Mouse (Mus musculus): ENCODE results near the gene Ncmap. TPM values are rescaled to one million over a fixed set of nuclear protein-coding genes. Genes with fewer than 3 reads are reported as not detected.
"Not testable (repeated sequence)": the region's sequence is repeated elsewhere in the genome, so short reads cannot be mapped to it uniquely, and the experiment has no call there.

Gene Ncmap
- polyA plus RNA-seq, 1 experiment from 2014 or later = 0.71 TPM

- no peak overlapping the region for H3K9ac ChIP-seq (replicated peaks; ENCODE audit: low read depth, low read length)
- H3K27ac ChIP-seq (ENCODE audit: low read length) = no peak overlapping the region
- no peaks in the 10 kb centered on the region for H3K36me3 ChIP-seq (ENCODE audit: control insufficient read depth, insufficient read depth)
- ATAC-seq = no peak
- no peaks in the 10 kb centered on the region for H3K4me1 ChIP-seq (replicated peaks; ENCODE audit: control insufficient read depth, insufficient read depth, low read length)
- H3K4me3 ChIP-seq (replicated peaks; ENCODE audit: low read length) = no peak overlapping the region
- no peaks in the 10 kb centered on the region for H3K27me3 ChIP-seq (replicated peaks; ENCODE audit: control insufficient read depth, insufficient read depth, low read length)
- H3K4me2 ChIP-seq (ENCODE audit: low read length) = no peak overlapping the region
- WGBS = 87% methylated on average over 12 of the region's 12 CpGs
- H3K9me3 ChIP-seq (ENCODE audit: control insufficient read depth, low read length) = no peaks in the 10 kb centered on the region
Observed at GRCm38 (mm10) chr4:135361722-135362121, 36.3 kb downstream of the Ncmap start.

- WGBS = 1% methylated on average over 6 of the region's 6 CpGs
Observed at GRCm38 (mm10) chr4:135358736-135359135, 39.3 kb downstream of the Ncmap start.

GRCm38 (mm10) chr4:135357221-135357920 is 40.7 kb downstream of the Ncmap start:
- ATAC-seq = no peak

More at GRCm38 (mm10) chr4:135358736-135359135, 39.3 kb downstream of the Ncmap start:
- ATAC-seq = no peak
- no peak overlapping the region for H3K4me3 ChIP-seq (replicated peaks; ENCODE audit: low read length)
- no peaks in the 10 kb centered on the region for H3K9me3 ChIP-seq (ENCODE audit: control insufficient read depth, low read length)
- H3K27ac ChIP-seq (ENCODE audit: low read length) = no peak overlapping the region
- no peaks in the 10 kb centered on the region for H3K27me3 ChIP-seq (replicated peaks; ENCODE audit: control insufficient read depth, insufficient read depth, low read length)
- no peak overlapping the region for H3K4me2 ChIP-seq (ENCODE audit: low read length)
- no peak overlapping the region for H3K9ac ChIP-seq (replicated peaks; ENCODE audit: low read depth, low read length)
- H3K36me3 ChIP-seq (ENCODE audit: control insufficient read depth, insufficient read depth) = no peaks in the 10 kb centered on the region
- peaks cover 8% of the 10 kb centered on the region for H3K4me1 ChIP-seq (replicated peaks; ENCODE audit: control insufficient read depth, insufficient read depth, low read length)

GRCm38 (mm10) chr4:135355886-135356550 is 42.0 kb downstream of the Ncmap start:
- no peaks in the 10 kb centered on the region for H3K36me3 ChIP-seq (ENCODE audit: control insufficient read depth, insufficient read depth)
- H3K4me2 ChIP-seq (ENCODE audit: low read length) = no peak overlapping the region
- H3K9me3 ChIP-seq (ENCODE audit: control insufficient read depth, low read length) = no peaks in the 10 kb centered on the region
- no peak overlapping the region for H3K27ac ChIP-seq (ENCODE audit: low read length)
- no peaks in the 10 kb centered on the region for H3K27me3 ChIP-seq (replicated peaks; ENCODE audit: control insufficient read depth, insufficient read depth, low read length)
- ATAC-seq = no peak
- no peak overlapping the region for H3K9ac ChIP-seq (replicated peaks; ENCODE audit: low read depth, low read length)
- H3K4me1 ChIP-seq (replicated peaks; ENCODE audit: control insufficient read depth, insufficient read depth, low read length) = peaks cover 17% of the 10 kb centered on the region
- 82% methylated on average over 9 of the region's 9 CpGs for WGBS
- H3K4me3 ChIP-seq (replicated peaks; ENCODE audit: low read length) = no peak overlapping the region

More at GRCm38 (mm10) chr4:135357221-135357920, 40.7 kb downstream of the Ncmap start:
- Histone ChIP-seq H3K9me3 (ENCODE audit: control insufficient read depth, low read length) (no peaks in the 10 kb centered on the region), H3K4me2 (ENCODE audit: low read length) (no peak overlapping the region), H3K27ac (ENCODE audit: low read length) (no peak overlapping the region), H3K36me3 (ENCODE audit: control insufficient read depth, insufficient read depth) (no peaks in the 10 kb centered on the region), H3K9ac (replicated peaks; ENCODE audit: low read depth, low read length) (no peak overlapping the region), H3K4me3 (replicated peaks; ENCODE audit: low read length) (no peak overlapping the region), H3K4me1 (replicated peaks; ENCODE audit: control insufficient read depth, insufficient read depth, low read length) (peaks cover 8% of the 10 kb centered on the region), H3K27me3 (replicated peaks; ENCODE audit: control insufficient read depth, insufficient read depth, low read length) (no peaks in the 10 kb centered on the region)
- 79% methylated on average over 12 of the region's 12 CpGs for WGBS

- H3K4me1 ChIP-seq (replicated peaks; ENCODE audit: control insufficient read depth, insufficient read depth, low read length) = peaks cover 17% of the 10 kb centered on the region
- not testable (repeated sequence) for H3K9me3 ChIP-seq (ENCODE audit: control insufficient read depth, low read length); H3K27ac ChIP-seq (ENCODE audit: low read length); H3K4me3 ChIP-seq (replicated peaks; ENCODE audit: low read length); H3K4me2 ChIP-seq (ENCODE audit: low read length); H3K9ac ChIP-seq (replicated peaks; ENCODE audit: low read depth, low read length); ATAC-seq; H3K27me3 ChIP-seq (replicated peaks; ENCODE audit: control insufficient read depth, insufficient read depth, low read length); H3K36me3 ChIP-seq (ENCODE audit: control insufficient read depth, insufficient read depth)
Observed at GRCm38 (mm10) chr4:135354751-135355150, 43.3 kb downstream of the Ncmap start.

- H3K36me3 ChIP-seq (ENCODE audit: control insufficient read depth, insufficient read depth) = peaks cover 4% of the 10 kb centered on the region; the same call in 1 of the 2 replicates
- no peaks in the 10 kb centered on the region for H3K9me3 ChIP-seq (ENCODE audit: control insufficient read depth, low read length)
- WGBS = 17% methylated on average over 12 of the region's 12 CpGs
- H3K4me3 ChIP-seq (replicated peaks; ENCODE audit: low read length) = peak overlapping the region; percentile 95
- peaks cover 17% of the 10 kb centered on the region for H3K4me1 ChIP-seq (replicated peaks; ENCODE audit: control insufficient read depth, insufficient read depth, low read length)
- ATAC-seq = no peak
- H3K4me2 ChIP-seq (ENCODE audit: low read length) = peak overlapping the region; percentile 89
- H3K27ac ChIP-seq (ENCODE audit: low read length) = peak overlapping the region; percentile 97
- no peaks in the 10 kb centered on the region for H3K27me3 ChIP-seq (replicated peaks; ENCODE audit: control insufficient read depth, insufficient read depth, low read length)
- H3K9ac ChIP-seq (replicated peaks; ENCODE audit: low read depth, low read length) = peak overlapping the region; percentile 67
Observed at GRCm38 (mm10) chr4:135353794-135354450, 44.1 kb downstream of the Ncmap start.

- H3K9ac ChIP-seq (replicated peaks; ENCODE audit: low read depth, low read length) = peak within 1 kb of the TSS; percentile 97
Observed at GRCm38 (mm10) chr4:135353066-135353793, 44.8 kb downstream of the Ncmap start, which contains the start of gene Srrm1. Srrm1 (minus strand) TSS chr4:135353321.

GRCm38 (mm10) chr4:135352326-135353065 is 45.5 kb downstream of the Ncmap start:
- Histone ChIP-seq H3K4me1 (replicated peaks; ENCODE audit: control insufficient read depth, insufficient read depth, low read length) (peaks cover 17% of the 10 kb centered on the region), H3K27ac (ENCODE audit: low read length) (peak overlapping the region; percentile 84), H3K9ac (replicated peaks; ENCODE audit: low read depth, low read length) (peak overlapping the region; percentile 97), H3K9me3 (ENCODE audit: control insufficient read depth, low read length) (no peaks in the 10 kb centered on the region), H3K36me3 (ENCODE audit: control insufficient read depth, insufficient read depth) (peaks cover 4% of the 10 kb centered on the region; the same call in 1 of the 2 replicates), H3K27me3 (replicated peaks; ENCODE audit: control insufficient read depth, insufficient read depth, low read length) (no peaks in the 10 kb centered on the region), H3K4me3 (replicated peaks; ENCODE audit: low read length) (peak overlapping the region; percentile 95), H3K4me2 (ENCODE audit: low read length) (peak overlapping the region; percentile 87)
- peak; percentile 23 for ATAC-seq
- under 1% methylated on average over 54 of the region's 67 CpGs for WGBS

More at GRCm38 (mm10) chr4:135353066-135353793, 44.8 kb downstream of the Ncmap start, which contains the start of gene Srrm1:
- peaks cover 17% of the 10 kb centered on the region for H3K4me1 ChIP-seq (replicated peaks; ENCODE audit: control insufficient read depth, insufficient read depth, low read length)
- ATAC-seq = peak; percentile 96
- no peaks in the 10 kb centered on the region for H3K27me3 ChIP-seq (replicated peaks; ENCODE audit: control insufficient read depth, insufficient read depth, low read length)
- WGBS = under 1% methylated on average over 67 of the region's 69 CpGs
- peak within 1 kb of the TSS; percentile 97 for H3K27ac ChIP-seq (ENCODE audit: low read length)
- peak within 1 kb of the TSS; percentile 95 for H3K4me3 ChIP-seq (replicated peaks; ENCODE audit: low read length)
- peak within 1 kb of the TSS; percentile 89 for H3K4me2 ChIP-seq (ENCODE audit: low read length)
- peaks cover 4% of the 10 kb centered on the region; the same call in 1 of the 2 replicates for H3K36me3 ChIP-seq (ENCODE audit: control insufficient read depth, insufficient read depth)
- no peaks in the 10 kb centered on the region for H3K9me3 ChIP-seq (ENCODE audit: control insufficient read depth, low read length)
